Mouse (Mus musculus) Muller cell, postnatal 12 days (primary cell): ENCODE measurements at regions not wholly inside any gene's neighbourhood (a gene's known extent, or its start where the extent isn't known, plus 50 kb on each side); places are given as distances from the start of the nearest gene placed in this dataset.

ENCODE experiments used
- DNase-seq: peaks from one replicate; pipeline ENCODE4 v3.0.0-alpha.2; 2015; ENCODE audit errors: inconsistent ontology term

GRCm38 (mm10) chr17:10079853-10080650 is 239.6 kb downstream of the Qk start:
- peak; percentile 71 for DNase-seq

GRCm38 (mm10) chr17:10078536-10079319 is 240.9 kb downstream of the Qk start:
- DNase-seq = no peak

DNA sequence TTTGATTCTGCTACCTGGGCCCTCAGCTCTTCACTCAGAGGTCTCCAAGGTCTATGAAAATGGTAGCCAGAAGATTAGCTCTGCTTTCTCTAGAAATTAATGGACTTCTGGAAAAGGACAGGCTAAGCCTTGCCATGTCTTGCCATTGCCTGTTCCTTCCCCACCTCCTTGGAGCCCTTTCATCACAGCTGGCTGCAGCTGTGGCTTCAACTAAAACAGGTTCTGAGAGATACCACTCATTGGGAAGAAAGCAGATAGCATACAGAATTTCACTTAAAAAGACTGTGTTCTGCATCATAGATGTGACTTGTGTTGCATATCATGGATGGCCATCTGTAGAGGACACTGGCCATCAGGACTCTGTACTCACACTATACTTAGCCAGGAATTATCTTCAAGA is 246.4 kb downstream of the Qk start:
- DNase-seq = no peak

- no peak for DNase-seq
Observed at GRCm38 (mm10) chr17:10069251-10069650, 250.4 kb downstream of the Qk start.

DNA sequence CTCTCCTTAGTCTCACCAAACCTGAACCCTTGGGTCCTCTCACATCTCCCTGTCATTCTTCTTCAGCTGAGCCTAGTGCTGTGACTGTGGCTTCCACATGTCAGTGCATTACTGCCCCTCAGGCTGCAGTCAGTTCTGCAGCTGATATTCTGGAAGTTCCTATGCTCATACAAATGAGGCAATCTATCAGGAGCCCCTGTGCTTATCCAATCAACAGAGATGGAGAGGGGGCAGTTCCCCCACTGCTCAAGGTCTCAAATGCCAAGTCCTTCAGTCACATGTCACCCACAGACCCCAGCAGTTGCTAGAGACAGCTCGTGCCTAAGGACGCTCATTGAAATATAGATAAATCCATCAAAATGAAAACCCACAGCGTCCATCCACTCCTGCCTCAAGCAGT is 254.5 kb downstream of the Qk start:
- DNase-seq = no peak

DNA sequence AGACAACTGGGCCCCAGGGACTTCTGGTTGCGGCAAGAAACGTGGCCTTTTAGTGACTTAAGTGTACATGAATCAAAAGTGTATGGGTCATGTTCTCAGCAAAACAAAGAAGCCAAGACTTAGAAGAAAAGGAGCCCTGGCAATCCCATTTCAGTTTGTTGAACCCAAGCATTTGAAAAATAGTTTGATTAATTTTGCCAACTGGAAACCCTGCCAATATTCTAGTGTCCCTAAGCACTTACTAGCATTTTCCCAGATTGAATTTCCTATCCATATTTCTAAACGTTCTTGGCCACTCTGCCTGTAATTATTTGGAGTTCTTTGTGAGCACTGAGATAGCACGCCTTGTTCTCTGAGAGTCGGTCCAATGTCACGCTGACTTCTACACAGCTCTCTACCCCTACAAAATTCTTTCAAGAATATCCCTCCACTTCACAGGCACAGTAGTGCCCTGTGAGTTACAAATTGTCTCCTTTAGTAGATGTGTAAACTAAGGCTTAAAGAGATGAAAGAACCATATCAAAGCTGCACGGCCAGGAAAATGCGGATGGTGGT is 257.0 kb downstream of the Qk start:
- no peak for DNase-seq

- no peak for DNase-seq
Observed at GRCm38 (mm10) chr17:10057736-10058135, 261.9 kb downstream of the Qk start.

DNA sequence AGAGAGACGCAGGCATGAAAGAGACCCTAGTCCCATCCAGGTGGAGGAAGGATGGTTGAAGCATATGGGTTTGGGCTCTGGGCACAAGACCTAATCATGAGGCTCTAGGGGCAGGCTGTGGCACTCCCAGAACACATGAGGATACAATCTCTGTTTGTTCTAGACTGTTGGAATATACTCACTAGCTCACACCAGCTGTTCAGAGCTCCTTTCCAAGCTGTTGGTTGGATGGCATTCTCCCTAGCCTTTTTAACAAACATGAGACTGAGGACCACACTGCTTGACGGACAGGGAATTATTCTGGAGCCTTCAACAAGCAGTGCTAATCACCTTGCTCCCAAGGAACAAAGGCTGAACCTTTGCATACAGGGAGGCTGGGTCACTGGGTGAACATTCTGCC is 263.6 kb downstream of the Qk start:
- DNase-seq = no peak

GRCm38 (mm10) chr17:10054375-10054774 is 265.3 kb downstream of the Qk start:
- DNase-seq = peak; percentile 85

DNA sequence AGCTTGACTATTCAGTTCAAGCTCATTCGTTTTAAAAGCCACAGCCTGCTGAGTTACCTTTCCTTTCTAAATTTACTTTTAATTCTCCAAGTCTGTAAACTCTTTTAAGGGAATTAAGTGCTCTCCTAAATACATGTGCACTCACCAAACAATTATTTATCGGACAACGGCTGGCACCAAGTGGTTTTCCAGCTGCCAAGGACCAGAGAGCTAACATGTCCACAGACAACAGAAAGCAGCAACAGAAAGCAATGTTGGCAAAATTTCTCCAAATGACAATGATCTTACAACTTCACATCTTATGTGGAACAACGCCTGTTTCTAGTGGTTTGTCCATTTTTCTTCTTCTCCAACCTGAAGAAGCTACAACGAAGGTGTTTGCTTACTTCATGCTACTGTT is 275.3 kb downstream of the Qk start:
- no peak for DNase-seq

DNA sequence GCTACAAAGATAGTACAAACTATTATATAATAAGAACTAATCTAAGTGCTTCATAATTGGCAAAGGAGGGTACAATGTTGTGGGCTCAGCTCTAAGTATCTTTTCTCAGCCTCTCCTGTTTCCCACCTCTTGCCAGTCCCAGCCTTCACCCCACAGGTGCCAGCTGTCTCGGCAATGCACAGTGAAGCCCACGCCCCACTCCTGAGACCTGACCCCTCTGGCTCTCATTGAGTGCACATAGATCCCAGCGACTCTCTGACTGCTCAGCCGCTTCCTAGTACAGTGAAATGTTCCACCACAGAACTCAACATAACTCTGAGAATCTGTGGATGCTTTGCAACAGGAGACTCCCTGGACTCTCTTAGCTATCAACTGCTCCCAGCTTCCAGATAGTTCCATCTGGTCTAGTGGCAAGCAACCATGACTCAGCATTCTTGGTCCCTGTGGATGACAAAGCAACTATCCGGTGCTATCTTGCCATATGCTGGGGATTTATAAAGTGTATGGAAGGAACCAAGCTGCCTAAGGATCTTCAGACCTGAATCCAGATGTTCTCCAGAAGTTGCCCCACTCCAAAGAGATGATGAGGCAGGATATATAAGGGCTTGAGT is 277.5 kb downstream of the Qk start:
- DNase-seq = no peak

- no peak for DNase-seq
Observed at GRCm38 (mm10) chr17:10040951-10041359, 278.7 kb downstream of the Qk start.

DNA sequence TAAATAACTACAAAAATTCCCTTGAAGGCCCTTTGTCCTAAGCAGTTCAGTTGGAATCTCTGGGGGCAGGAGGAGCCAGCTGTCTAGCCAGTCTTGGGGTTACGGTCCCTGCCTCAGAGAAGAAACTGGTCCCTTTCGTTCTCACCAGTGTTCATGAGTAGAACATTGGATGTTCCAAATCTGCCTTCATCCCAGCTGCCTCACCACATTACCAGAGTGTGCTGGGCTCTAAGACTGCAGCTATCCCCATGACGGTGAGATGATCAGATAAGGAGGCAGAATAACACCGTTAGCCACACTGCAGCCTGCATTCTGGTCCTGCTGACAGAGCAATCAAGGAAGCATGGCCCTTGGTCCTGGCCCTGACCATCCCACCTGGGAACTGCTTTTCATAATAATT is 279.3 kb downstream of the Qk start:
- no peak for DNase-seq

GRCm38 (mm10) chr17:10037799-10038445 is 281.7 kb downstream of the Qk start:
- no peak for DNase-seq

GRCm38 (mm10) chr17:10033510-10033909 is 286.1 kb downstream of the Qk start:
- DNase-seq = no peak

GRCm38 (mm10) chr17:10031033-10031432 is 288.6 kb downstream of the Qk start:
- no peak for DNase-seq

GRCm38 (mm10) chr17:10026770-10027169 is 292.9 kb downstream of the Qk start:
- no peak for DNase-seq

DNA sequence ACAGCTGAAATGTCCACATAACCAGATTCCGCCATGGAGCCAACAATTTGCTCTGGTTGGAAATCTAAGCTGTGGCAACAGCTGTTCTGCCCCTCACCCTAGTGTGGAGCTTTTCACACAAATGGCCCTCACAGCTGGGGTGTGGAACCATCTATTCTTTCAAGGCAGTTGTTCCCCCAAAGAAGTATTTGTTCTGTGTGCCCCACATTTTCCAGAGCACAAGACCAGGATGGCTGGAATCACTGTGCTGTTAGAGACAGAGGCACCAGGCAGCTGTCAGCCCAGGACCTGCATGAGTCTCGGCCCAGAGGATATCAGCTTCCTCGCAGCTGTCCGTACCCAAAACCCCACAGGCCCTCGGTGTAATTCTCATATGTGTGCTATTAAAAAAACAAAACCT is 294.4 kb downstream of the Qk start:
- DNase-seq = no peak

DNA sequence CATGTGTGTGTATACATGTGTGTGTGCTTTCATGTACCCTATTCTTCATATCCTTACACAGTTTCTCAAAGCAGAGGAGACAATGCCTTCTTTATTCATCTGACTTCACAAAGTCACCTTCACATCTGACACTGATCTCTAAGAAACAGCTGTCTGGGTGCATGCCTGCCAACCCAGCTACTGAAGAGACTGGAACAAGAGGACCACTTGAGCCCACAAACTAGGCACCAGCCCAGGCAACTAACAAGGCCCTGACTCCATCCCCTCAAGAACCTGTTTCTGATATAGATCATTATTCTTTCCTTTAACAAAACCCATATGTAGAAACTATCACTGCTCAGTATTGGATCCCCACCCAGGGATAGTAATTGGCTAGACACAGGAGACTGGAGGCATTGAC is 295.3 kb downstream of the Qk start:
- no peak for DNase-seq

DNA sequence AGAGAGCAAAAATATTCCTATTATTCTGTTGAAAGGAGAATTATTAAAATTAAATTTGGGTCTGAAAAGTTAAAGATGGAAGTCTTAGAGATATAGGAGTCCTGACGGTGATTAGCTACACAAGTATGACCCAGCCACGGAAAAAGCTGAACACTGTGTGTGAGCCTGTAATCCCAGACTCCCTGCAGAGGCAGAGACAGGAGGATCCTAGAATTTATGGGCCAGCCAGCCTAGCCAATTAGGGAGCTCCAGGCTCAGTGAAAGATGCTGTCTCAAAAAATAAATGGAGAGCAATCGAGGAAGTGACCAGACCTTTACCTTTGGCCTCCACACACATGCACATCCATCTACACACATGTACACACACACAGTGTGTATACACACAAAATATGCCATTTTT is 307.5 kb downstream of the Qk start:
- DNase-seq = no peak

- DNase-seq = no peak
Observed at GRCm38 (mm10) chr17:10011728-10012127, 307.9 kb downstream of the Qk start.

- peak; percentile 84 for DNase-seq
Observed at GRCm38 (mm10) chr17:10001071-10001591, 318.5 kb downstream of the Qk start.
